Mouse (Mus musculus) neural tube, embryonic 11.5 days (tissue): ENCODE data around the gene Esrrg. TPM values are rescaled to one million over a fixed set of nuclear protein-coding genes. Genes with fewer than 3 reads are reported as not detected.

Experiments
- ATAC-seq: fragments of 200-750 bp; cut with Nextera tagmentation; 2 replicates; pipeline ENCODE4 v1.8.0; 2017; ENCODE audit warnings: moderate number of reproducible peaks, mild to moderate bottlenecking, moderate TSS enrichment, moderate library complexity; ENCODE audit not compliant: insufficient read depth, low FRiP score, low TSS enrichment
- DNase-seq: peaks from one replicate; pipeline ENCODE4 v3.0.0-alpha.2; 2015; ENCODE audit warnings: low spot score
- H3K27ac ChIP-seq: fragments of 300-500 bp; sonication (generic); 2 replicates; pipeline ENCODE4 v1.5.1; 2014; ENCODE audit warnings: low read depth, mild to moderate bottlenecking, low read length
- H3K27me3 ChIP-seq: fragments of 300-500 bp; sonication (generic); 2 replicates; pipeline ENCODE4 v1.6.1; 2014; ENCODE audit warnings: mild to moderate bottlenecking, low read length, mixed read lengths; ENCODE audit not compliant: control insufficient read depth, insufficient read depth
- H3K36me3 ChIP-seq: fragments of 300-500 bp; sonication (generic); 2 replicates; pipeline ENCODE4 v1.6.1; 2014; ENCODE audit warnings: mild to moderate bottlenecking, low read length, moderate library complexity, mixed read lengths; ENCODE audit not compliant: control insufficient read depth, insufficient read depth
- H3K4me1 ChIP-seq: fragments of 300-500 bp; sonication (generic); 2 replicates; pipeline ENCODE4 v1.6.1; 2014; ENCODE audit warnings: low read length, mixed read lengths; ENCODE audit not compliant: control insufficient read depth, insufficient read depth
- H3K4me2 ChIP-seq: fragments of 300-500 bp; sonication (generic); 2 replicates; pipeline ENCODE4 v1.6.1; 2014; ENCODE audit warnings: low read depth, mild to moderate bottlenecking, moderate library complexity
- H3K4me3 ChIP-seq: fragments of 300-500 bp; sonication (generic); 2 replicates; pipeline ENCODE4 v1.5.1; 2014; ENCODE audit warnings: low read depth, low read length
- H3K9ac ChIP-seq: fragments of 300-500 bp; sonication (generic); 2 replicates; pipeline ENCODE4 v1.6.1; 2014; ENCODE audit warnings: mild to moderate bottlenecking, low read length
- H3K9me3 ChIP-seq: fragments of 300-500 bp; sonication (generic); 2 replicates; pipeline ENCODE4 v1.6.1; 2016; ENCODE audit warnings: low read length; ENCODE audit not compliant: control insufficient read depth
- WGBS: fragments of 180-500 bp; shearing (Covaris S2); extraction: QIAGEN DNeasy Blood & Tissue Kit; methylation state at CpG from one replicate; pipeline ENCODE4 v1.1.7; 2014; 5-methylcytosine and 5-hydroxymethylcytosine counted together
- polyA plus RNA-seq: library from polyadenylated mRNA; unstranded; fragments of >200 nt; fragmentation: Nextera tagmentation; extraction: Ambion mirVana; gene quantifications from 2 replicates; pipeline ENCODE4 v1.2.1, GENCODE M21; 2014

Esrrg gene
- polyA plus RNA-seq, 1 experiment from 2014 or later = 12.7 TPM

DNA sequence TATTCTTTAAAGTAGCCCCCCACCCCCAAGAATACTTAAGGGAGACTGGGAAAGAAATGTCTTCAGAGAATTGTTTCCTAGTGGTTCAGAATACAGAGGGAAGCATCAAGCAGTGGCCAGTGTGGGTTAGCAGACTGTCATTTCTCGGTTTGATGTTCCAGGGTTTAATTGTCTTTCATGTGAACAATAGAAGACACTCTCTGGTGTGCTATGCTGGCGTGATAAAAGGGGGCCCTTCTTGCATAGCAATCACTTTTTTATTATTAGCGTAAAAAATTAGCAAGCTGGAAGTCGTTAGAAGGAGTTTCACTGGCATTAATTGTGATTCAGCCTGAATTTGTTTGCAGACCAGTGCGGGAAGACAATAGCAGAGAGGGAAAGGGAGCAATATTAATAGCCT lies 253.7 kb downstream of the Esrrg start:
- no peak for ATAC-seq
- no peak overlapping the region for H3K9ac ChIP-seq
- no peak overlapping the region for H3K4me2 ChIP-seq
- no peak for DNase-seq
- no peaks in the 10 kb centered on the region for H3K9me3 ChIP-seq
- H3K27ac ChIP-seq = no peak overlapping the region
- no peak overlapping the region for H3K4me3 ChIP-seq
- H3K36me3 ChIP-seq = no peaks in the 10 kb centered on the region
- H3K27me3 ChIP-seq = no peaks in the 10 kb centered on the region
- WGBS = 35% methylated on average over 5 of the region's 5 CpGs
- H3K4me1 ChIP-seq = no peaks in the 10 kb centered on the region; the same call in 1 of the 2 replicates

DNA sequence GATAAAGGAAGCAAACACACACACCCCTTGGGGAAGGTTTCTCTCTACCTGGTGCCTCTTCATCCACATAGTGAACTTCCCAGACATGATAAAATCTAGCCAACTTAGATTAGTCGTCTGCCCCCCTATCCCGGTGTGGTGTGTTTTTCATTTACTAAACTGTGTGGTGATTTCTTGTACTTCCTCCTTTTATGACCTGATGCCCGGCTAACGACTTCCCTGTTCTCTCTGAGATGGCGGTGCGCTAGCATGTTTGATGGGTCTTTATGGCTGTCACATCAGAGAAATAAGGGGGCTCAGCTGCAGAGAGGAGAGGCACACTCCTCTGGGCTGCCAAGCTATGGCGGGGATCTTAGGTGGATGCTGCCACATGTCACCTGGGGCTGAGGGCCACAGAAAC lies 259.8 kb downstream of the Esrrg start:
- Histone ChIP-seq H3K4me2 (no peak overlapping the region), H3K4me1 (no peaks in the 10 kb centered on the region), H3K27me3 (no peaks in the 10 kb centered on the region), H3K9ac (no peak overlapping the region), H3K36me3 (no peaks in the 10 kb centered on the region), H3K27ac (no peak overlapping the region), H3K4me3 (no peak overlapping the region), H3K9me3 (no peaks in the 10 kb centered on the region)
- DNase-seq = no peak
- no peak for ATAC-seq
- 75% methylated on average over 7 of the region's 7 CpGs for WGBS

DNA sequence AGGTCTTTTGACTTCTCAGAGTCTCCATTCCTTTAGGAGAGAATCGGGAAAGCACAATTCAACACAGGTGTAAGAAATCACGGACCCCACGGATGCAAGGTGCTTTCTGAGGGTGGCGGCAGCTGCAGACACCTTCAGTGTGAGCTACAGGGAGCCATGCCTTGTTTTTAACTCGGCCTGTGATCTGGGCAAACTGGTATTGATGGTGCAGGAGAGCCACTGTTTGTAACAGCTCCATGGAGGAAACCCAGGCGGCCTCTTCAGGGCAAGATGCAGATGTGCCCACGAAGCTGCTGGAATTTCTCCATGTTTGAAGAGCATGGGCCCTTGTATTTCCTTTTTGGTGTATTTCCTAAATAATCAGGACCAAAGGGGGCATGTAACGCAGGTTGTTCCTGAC lies 263.6 kb downstream of the Esrrg start:
- Histone ChIP-seq H3K36me3 (no peaks in the 10 kb centered on the region), H3K27me3 (no peaks in the 10 kb centered on the region), H3K9ac (no peak overlapping the region), H3K4me1 (no peaks in the 10 kb centered on the region), H3K27ac (no peak overlapping the region), H3K4me2 (no peak overlapping the region), H3K4me3 (no peak overlapping the region), H3K9me3 (no peaks in the 10 kb centered on the region)
- DNase-seq (no peak), ATAC-seq (no peak)
- 65% methylated on average over 8 of the region's 8 CpGs for WGBS

DNA sequence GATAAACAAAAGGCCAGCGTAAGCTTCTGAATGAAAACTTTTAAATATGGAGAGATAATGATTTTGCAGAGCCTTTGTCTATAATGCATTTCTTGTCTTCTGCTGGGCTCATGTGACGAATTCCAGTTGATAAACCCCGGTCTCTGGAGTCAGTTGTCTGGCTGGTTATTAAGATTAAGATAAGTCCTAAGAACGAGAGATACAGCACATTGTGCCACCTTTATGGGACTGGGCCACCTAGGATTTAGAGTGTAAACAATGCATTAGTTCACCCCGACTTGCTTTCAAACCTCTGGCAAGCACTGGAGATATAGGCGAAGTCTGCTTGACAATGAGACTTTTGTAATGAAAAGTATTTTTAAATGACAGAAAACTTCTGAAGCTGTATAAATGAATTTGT lies 264.2 kb downstream of the Esrrg start:
- H3K9me3 ChIP-seq = no peaks in the 10 kb centered on the region
- no peaks in the 10 kb centered on the region for H3K4me1 ChIP-seq
- ATAC-seq = no peak

DNA sequence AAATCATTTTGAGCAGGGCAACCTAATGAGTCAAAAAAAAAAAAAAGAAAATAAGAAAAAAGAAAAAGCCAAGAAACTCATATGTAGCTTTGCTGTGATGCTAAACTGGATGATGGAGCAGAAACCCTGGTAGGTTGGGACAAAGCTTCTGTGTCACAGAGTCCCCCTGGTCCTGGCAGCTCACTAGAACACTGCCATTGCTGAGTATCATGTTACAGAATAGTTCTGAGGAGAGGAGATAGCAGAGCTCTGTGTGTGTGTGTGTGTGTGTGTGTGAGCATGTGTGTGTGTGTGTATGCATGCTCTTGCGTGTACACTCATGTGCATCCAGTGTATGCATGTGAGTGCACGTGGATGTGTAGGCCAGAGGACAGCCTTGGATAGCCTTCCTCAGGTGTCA lies 265.2 kb downstream of the Esrrg start:
- no peak for DNase-seq
- Histone ChIP-seq H3K4me2 (no peak overlapping the region), H3K27me3 (no peaks in the 10 kb centered on the region), H3K9ac (no peak overlapping the region), H3K4me3 (no peak overlapping the region), H3K36me3 (no peaks in the 10 kb centered on the region), H3K9me3 (no peaks in the 10 kb centered on the region), H3K27ac (no peak overlapping the region), H3K4me1 (no peaks in the 10 kb centered on the region)
- 87% methylated on average over 2 of the region's 2 CpGs for WGBS
- ATAC-seq = no peak

More for the DNA sequence above, 264.2 kb downstream of the Esrrg start:
- WGBS = 79% methylated on average over 6 of the region's 6 CpGs
- no peak overlapping the region for H3K9ac ChIP-seq
- no peak for DNase-seq
- H3K27ac ChIP-seq = no peak overlapping the region
- H3K36me3 ChIP-seq = no peaks in the 10 kb centered on the region
- H3K4me3 ChIP-seq = no peak overlapping the region
- no peaks in the 10 kb centered on the region for H3K27me3 ChIP-seq
- no peak overlapping the region for H3K4me2 ChIP-seq

DNA sequence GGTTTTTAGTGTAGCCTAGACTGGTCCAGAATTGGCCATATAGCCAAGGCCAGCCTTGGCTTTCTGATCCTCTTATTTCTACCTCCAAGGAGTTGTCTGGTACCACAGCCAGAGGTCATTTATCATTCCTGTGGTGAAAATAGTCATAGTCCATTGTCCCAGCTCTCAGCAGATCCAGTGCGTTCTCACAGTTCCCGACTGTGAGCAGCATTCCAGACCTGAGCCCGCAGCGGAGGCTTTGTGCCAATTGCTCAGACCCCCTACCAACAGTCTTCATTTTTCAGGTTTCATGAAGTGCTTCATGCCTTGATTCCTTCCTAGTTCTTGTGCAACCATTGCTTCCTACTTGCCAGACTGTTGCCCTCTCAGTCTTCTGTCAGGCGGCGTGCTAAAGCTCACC lies 278.7 kb downstream of the Esrrg start:
- H3K4me3 ChIP-seq = no peak overlapping the region
- no peak for ATAC-seq

DNA sequence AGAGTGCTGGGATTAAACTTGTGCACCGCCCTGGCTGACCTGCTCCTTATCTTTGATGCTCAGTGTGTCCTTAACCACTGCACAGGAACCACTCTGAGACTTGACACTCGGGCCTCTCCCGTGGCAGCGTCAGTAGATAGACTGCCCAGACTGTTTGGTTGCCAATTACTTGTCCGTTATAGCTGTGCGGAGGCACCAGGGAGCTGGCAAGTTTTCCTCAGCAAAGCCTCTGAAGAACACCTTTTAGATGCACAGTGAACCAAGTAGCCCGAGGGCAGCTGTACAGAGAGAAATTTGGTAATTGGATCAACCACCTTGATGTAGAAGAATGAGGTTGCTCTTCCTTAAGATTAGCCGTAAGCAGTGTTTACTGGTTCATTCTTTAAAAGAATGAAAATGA lies 279.6 kb downstream of the Esrrg start:
- Histone ChIP-seq H3K4me3 (no peak overlapping the region), H3K9ac (no peak overlapping the region), H3K4me2 (no peak overlapping the region), H3K27ac (no peak overlapping the region), H3K9me3 (no peaks in the 10 kb centered on the region), H3K27me3 (no peaks in the 10 kb centered on the region), H3K4me1 (no peaks in the 10 kb centered on the region), H3K36me3 (no peaks in the 10 kb centered on the region)
- no peak for ATAC-seq
- no peak for DNase-seq
- 86% methylated on average over 8 of the region's 8 CpGs for WGBS

More for the DNA sequence above, 278.7 kb downstream of the Esrrg start:
- Histone ChIP-seq H3K27me3 (no peaks in the 10 kb centered on the region), H3K9ac (no peak overlapping the region), H3K27ac (no peak overlapping the region), H3K36me3 (no peaks in the 10 kb centered on the region), H3K4me1 (no peaks in the 10 kb centered on the region), H3K4me2 (no peak overlapping the region), H3K9me3 (no peaks in the 10 kb centered on the region)
- WGBS = 79% methylated on average over 6 of the region's 6 CpGs
- DNase-seq = no peak

DNA sequence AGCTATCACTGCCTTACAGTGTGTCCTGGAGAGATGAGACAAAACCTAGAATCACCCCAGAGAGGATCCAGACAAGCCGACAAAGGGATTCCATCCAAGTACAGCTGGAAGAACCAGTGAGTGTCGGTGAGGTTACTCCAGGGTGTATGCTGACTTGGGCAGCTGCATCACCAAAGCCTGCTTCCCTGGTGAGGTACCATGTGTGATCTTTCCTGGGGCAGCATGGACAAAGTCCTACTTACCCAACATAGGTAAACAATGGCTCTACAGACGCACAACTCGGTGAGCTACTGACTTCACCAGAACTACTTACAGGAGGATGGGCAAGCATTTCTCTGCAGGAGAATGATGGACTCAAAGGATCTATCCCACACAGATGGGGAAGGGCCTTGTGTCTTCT lies 280.5 kb downstream of the Esrrg start:
- H3K4me2 ChIP-seq = no peak overlapping the region
- DNase-seq (no peak), ATAC-seq (no peak)
- H3K27me3 ChIP-seq = no peaks in the 10 kb centered on the region
- no peak overlapping the region for H3K9ac ChIP-seq
- no peaks in the 10 kb centered on the region for H3K36me3 ChIP-seq
- no peak overlapping the region for H3K4me3 ChIP-seq
- H3K4me1 ChIP-seq = no peaks in the 10 kb centered on the region
- no peaks in the 10 kb centered on the region for H3K9me3 ChIP-seq
- H3K27ac ChIP-seq = no peak overlapping the region
- WGBS = 92% methylated on average over 4 of the region's 4 CpGs

DNA sequence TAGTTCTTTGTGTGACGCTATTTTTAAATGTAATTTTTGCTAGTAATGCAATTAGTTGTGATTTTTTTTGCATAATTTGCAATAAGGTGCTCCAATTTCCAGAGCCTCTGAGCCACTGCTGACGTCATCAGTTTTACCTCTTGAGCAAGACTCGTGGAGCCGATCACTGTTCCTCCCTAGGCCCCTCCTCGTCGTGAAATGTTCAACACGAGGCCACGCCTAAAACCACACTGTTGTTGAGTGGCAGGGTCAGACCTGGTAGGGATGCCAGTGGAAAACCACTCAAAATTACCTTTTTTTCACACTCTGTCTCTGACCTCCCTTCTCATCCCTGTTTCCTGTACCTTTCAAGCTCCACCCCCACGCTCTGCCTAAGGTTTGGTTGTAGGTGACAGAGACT lies 282.7 kb downstream of the Esrrg start:
- H3K4me3 ChIP-seq = no peak overlapping the region
- ATAC-seq (no peak), DNase-seq (no peak)
- H3K27ac ChIP-seq = no peak overlapping the region
- no peaks in the 10 kb centered on the region for H3K27me3 ChIP-seq
- no peak overlapping the region for H3K9ac ChIP-seq
- H3K36me3 ChIP-seq = no peaks in the 10 kb centered on the region
- H3K4me2 ChIP-seq = no peak overlapping the region
- no peaks in the 10 kb centered on the region for H3K4me1 ChIP-seq
- H3K9me3 ChIP-seq = no peaks in the 10 kb centered on the region
- 91% methylated on average over 9 of the region's 9 CpGs for WGBS
